Mouse (Mus musculus) cerebellum, adult 2 months (tissue): ENCODE data around the gene Plcb4.

Source experiments
- CTCF ChIP-seq: fragments of 200-500 bp; IDR thresholded peaks from 2 replicates; pipeline ENCODE4 v1.5.1; 2011; ENCODE audit warnings: low read depth, mild to moderate bottlenecking, control low read depth, low read length, moderate library complexity, borderline replicate concordance; ENCODE audit not compliant: insufficient read depth
- POLR2A ChIP-seq: fragments of 200-500 bp; IDR thresholded peaks from 2 replicates; pipeline ENCODE4 v1.6.1; 2011; ENCODE audit warnings: low read length, control low read depth, borderline replicate concordance; ENCODE audit not compliant: insufficient read depth

DNA sequence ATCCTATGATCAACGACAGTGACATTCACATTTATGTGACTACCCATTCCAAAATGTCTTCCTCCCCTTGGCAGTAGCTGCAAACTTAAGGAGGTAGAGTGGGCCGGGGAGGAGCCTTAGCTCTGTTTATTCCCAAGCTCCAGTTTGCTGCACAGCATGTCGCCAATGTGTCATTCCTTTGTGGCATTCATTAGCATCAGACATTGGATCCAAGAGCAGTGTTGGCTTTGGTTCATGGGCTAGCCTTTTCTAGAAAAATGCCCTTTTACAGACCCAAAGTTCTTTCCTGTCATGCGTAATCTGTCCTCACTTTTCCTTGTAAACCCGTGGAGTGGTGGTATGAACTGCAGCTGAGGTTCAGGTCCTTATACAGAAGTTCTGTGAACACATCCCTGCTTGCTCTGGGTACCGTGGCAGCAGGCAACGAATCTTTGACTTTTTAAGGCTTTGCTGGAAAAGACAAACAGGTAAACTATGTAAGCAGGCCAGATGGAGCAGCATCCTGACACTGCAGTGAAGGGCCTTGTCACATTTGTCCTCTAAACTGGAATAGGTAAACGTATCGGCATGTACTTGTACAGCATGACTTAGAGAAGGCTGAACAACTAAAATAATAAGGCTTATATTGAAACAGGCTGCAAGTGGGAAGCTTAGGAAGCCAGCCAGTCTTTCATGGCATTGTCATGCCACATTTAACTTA, 270.4 kb downstream of the Plcb4 start:
- TF ChIP-seq CTCF (no peak), POLR2A (no peak)
